Mouse (Mus musculus) lung, embryonic 14.5 days (tissue): ENCODE results near the gene Hnf1b. TPM values are rescaled to one million over a fixed set of nuclear protein-coding genes. Genes with fewer than 3 reads are reported as not detected.

ENCODE experiments used
- ATAC-seq: fragments of 200-750 bp; cut with Nextera tagmentation; 2 replicates; pipeline ENCODE4 v1.8.0; 2017; ENCODE audit warnings: mild to moderate bottlenecking, moderate TSS enrichment, moderate library complexity; ENCODE audit not compliant: insufficient read depth
- DNase-seq: peaks from one replicate; pipeline ENCODE4 v3.0.0-alpha.2; 2015
- H3K27ac ChIP-seq: fragments of 300-500 bp; sonication (generic); 2 replicates; pipeline ENCODE4 v1.5.1; 2014; ENCODE audit warnings: low read depth, mild to moderate bottlenecking, moderate library complexity
- H3K27me3 ChIP-seq: fragments of 300-500 bp; sonication (generic); 2 replicates; pipeline ENCODE4 v1.6.1; 2014; ENCODE audit warnings: low read length, control low read depth; ENCODE audit not compliant: insufficient read depth
- H3K36me3 ChIP-seq: fragments of 300-500 bp; sonication (generic); 2 replicates; pipeline ENCODE4 v1.6.1; 2014; ENCODE audit warnings: control low read depth; ENCODE audit not compliant: insufficient read depth
- H3K4me1 ChIP-seq: fragments of 300-500 bp; sonication (generic); 2 replicates; pipeline ENCODE4 v1.6.1; 2014; ENCODE audit warnings: antibody characterized with exemption, control low read depth; ENCODE audit not compliant: insufficient read depth
- H3K4me2 ChIP-seq: fragments of 300-500 bp; sonication (generic); 2 replicates; pipeline ENCODE4 v1.6.1; 2014; ENCODE audit warnings: mild to moderate bottlenecking
- H3K4me3 ChIP-seq: fragments of 300-500 bp; sonication (generic); 2 replicates; pipeline ENCODE4 v1.5.1; 2014; ENCODE audit warnings: low read depth, low read length
- H3K9ac ChIP-seq: fragments of 300-500 bp; sonication (generic); 2 replicates; pipeline ENCODE4 v1.6.1; 2014
- H3K9me3 ChIP-seq: fragments of 300-500 bp; sonication (generic); 2 replicates; pipeline ENCODE4 v1.6.1; 2016; ENCODE audit warnings: low read depth, low read length, control low read depth
- CTCF ChIP-seq: IDR thresholded peaks from 2 replicates; pipeline ENCODE4 v1.5.1; 2016; ENCODE audit warnings: antibody characterized with exemption, low read depth
- WGBS: fragments of 180-500 bp; shearing (Covaris S2); extraction: QIAGEN DNeasy Blood & Tissue Kit; methylation state at CpG from one replicate; pipeline ENCODE4 v1.1.7; 2014; 5-methylcytosine and 5-hydroxymethylcytosine counted together
- polyA plus RNA-seq: library from polyadenylated mRNA; unstranded; fragments of >200 nt; fragmentation: Nextera tagmentation; extraction: Ambion mirVana; gene quantifications from 2 replicates; pipeline ENCODE4 v1.2.1, GENCODE M21; 2014

Hnf1b gene
- polyA plus RNA-seq, 1 experiment from 2014 or later: 11.4 TPM

DNA sequence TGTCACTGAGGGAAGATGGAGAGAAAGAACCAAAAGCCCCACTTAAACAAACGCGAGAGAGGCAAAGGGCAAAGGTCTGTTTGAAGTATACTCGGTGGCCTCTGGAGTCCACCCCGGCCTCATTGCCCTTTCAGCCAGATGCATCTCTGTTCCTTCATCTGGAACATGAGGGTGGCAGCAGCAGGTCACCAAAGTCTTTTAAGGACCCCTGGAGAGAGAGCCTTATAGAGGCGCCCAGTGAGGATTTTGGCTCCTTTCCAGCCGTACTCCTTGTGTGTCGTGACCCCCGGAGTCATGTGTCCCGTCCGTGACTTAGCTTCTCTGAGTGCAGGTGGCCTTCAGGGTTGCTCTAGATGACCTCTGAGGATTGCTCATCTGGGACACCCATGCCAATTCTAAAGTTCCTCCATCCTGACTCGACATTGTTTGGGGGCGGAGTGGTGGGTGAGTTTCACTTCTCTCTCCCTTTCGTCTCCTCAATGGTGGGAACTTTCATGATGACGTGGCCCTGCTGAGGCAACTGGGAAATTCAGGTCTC is 15.8 kb upstream of the Hnf1b start:
- ATAC-seq: no peak
- no peak overlapping the region for H3K27ac ChIP-seq
- no peaks in the 10 kb centered on the region for H3K9me3 ChIP-seq
- no peaks in the 10 kb centered on the region for H3K27me3 ChIP-seq
- no peak overlapping the region for H3K9ac ChIP-seq
- no peak for TF ChIP-seq CTCF
- H3K4me3 ChIP-seq: no peak overlapping the region
- no peaks in the 10 kb centered on the region for H3K4me1 ChIP-seq
- H3K36me3 ChIP-seq: no peaks in the 10 kb centered on the region
- 38% methylated on average over 14 of the region's 14 CpGs for WGBS
- no peak overlapping the region for H3K4me2 ChIP-seq
- DNase-seq: peak; percentile 12

DNA sequence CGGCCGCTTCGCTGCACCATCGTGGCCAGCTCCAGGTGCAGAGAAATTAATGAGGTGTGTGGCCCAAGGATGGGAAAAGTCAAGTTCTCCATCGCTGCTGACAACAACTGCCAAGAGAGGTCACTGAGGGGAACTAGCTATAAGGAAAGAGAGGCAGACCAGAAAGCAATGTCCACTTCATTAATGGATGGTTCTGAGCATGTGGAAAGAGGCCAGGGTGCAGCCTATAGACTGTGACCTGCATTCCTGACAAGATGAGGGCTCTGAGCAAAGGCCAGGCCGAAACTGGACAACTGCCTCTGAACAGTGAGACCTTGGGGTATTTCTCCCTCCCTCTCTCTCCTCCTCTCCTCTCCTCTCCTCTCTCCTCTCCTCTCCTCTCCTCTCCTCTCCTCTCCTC is 10.4 kb upstream of the Hnf1b start:
- 46% methylated on average over 6 of the region's 6 CpGs for WGBS
- Histone ChIP-seq H3K4me2 (no peak overlapping the region), H3K27ac (no peak overlapping the region), H3K9ac (no peak overlapping the region), H3K4me1 (no peaks in the 10 kb centered on the region), H3K9me3 (no peaks in the 10 kb centered on the region), H3K36me3 (no peaks in the 10 kb centered on the region), H3K27me3 (no peaks in the 10 kb centered on the region), H3K4me3 (no peak overlapping the region)
- no peak for TF ChIP-seq CTCF
- DNase-seq (no peak), ATAC-seq (no peak)

DNA sequence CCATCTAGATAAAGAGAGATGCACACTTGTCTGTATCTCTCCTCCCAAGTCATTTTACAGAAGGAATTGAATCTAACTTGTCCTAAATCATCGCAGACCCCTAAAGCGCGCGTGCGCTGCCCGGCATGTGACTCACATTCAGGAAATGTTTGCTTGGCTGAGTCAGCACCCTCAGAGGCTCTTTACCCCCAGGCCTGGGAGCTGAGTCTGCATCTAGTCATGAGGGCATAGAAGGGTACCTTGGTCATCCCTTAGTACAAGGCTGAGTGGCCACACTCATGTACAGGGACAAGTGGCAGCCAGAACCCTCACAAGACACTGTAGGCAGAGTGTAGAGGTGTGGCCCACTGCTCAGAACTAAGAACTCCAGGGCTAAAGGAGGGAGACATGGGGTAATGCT is 6.3 kb upstream of the Hnf1b start:
- DNase-seq: no peak
- Histone ChIP-seq H3K27ac (no peak overlapping the region), H3K4me3 (no peak overlapping the region), H3K36me3 (no peaks in the 10 kb centered on the region), H3K27me3 (peaks cover 10% of the 10 kb centered on the region), H3K4me2 (no peak overlapping the region), H3K9ac (no peak overlapping the region), H3K4me1 (no peaks in the 10 kb centered on the region), H3K9me3 (no peaks in the 10 kb centered on the region)
- ATAC-seq: no peak
- no peak for TF ChIP-seq CTCF
- WGBS: 87% methylated on average over 6 of the region's 6 CpGs

- peak overlapping the region; percentile 44 for H3K4me3 ChIP-seq
- peak overlapping the region; percentile 70 for H3K9ac ChIP-seq
- H3K9me3 ChIP-seq: no peaks in the 10 kb centered on the region
- DNase-seq (peak; percentile 57), ATAC-seq (0 out of 2 replicates have a peak, but pooled peaks have one; percentile 39)
- peaks cover under 1% of the 10 kb centered on the region; the same call in 1 of the 2 replicates for H3K4me1 ChIP-seq
- under 1% methylated on average over 24 of the region's 24 CpGs for WGBS
- peaks cover 68% of the 10 kb centered on the region for H3K27me3 ChIP-seq
- peak overlapping the region; percentile 62 for H3K4me2 ChIP-seq
- no peak for TF ChIP-seq CTCF
- H3K27ac ChIP-seq: peak overlapping the region; percentile 87
- no peaks in the 10 kb centered on the region for H3K36me3 ChIP-seq
Observed at GRCm38 (mm10) chr11:83850586-83851272, 866 bp downstream of the Hnf1b start.

DNA sequence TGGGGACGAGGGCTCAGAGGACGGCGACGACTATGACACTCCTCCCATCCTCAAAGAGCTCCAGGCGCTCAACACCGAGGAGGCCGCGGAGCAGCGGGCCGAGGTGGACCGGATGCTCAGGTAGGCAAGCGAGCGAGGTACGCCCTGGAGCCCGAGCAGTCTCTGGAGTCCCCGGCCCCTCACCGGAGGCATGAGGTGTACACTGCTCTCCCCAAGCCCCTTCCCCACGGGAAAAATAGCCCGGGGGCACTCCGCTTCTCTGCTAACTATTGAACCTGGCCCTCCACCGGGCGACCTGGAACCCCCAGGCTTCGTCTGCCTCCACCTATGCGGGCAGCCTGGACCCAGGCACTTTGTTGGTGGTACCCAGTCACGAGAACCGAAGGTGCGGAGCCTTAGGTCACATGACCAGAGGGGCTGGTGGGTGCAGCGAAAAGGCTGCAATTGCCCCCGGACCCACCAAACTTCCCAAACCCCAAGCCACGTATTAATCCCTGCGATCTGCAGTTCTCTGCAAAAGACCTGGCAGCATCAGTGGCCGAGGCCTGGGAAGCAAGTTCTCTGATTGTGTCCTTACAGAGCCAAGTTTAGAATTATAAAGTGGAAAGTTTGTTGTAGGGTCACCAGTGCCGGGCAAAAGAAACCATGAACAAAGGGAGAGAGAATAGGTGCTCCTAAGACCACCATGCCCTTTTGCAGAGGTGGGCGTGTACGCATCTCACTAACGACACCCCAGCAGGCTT is 1.6 kb downstream of the Hnf1b start:
- Histone ChIP-seq H3K4me2 (peak overlapping the region; percentile 62), H3K9ac (peak overlapping the region; percentile 70), H3K36me3 (no peaks in the 10 kb centered on the region), H3K27ac (peak overlapping the region; percentile 87), H3K9me3 (no peaks in the 10 kb centered on the region), H3K4me1 (peaks cover 3% of the 10 kb centered on the region; the same call in 1 of the 2 replicates), H3K27me3 (peaks cover 74% of the 10 kb centered on the region), H3K4me3 (peak overlapping the region; percentile 44)
- DNase-seq (peak; percentile 13), ATAC-seq (no peak; the same call in 1 of the 2 replicates)
- 1% methylated on average over 36 of the region's 36 CpGs for WGBS
- TF ChIP-seq CTCF: no peak

- DNase-seq (peak; percentile 58), ATAC-seq (no peak; the same call in 1 of the 2 replicates)
- no peaks in the 10 kb centered on the region for H3K36me3 ChIP-seq
- no peaks in the 10 kb centered on the region for H3K9me3 ChIP-seq
- peaks cover 76% of the 10 kb centered on the region for H3K27me3 ChIP-seq
- WGBS: under 1% methylated on average over 24 of the region's 24 CpGs
- H3K4me2 ChIP-seq: peak overlapping the region; percentile 62
- TF ChIP-seq CTCF: no peak
- H3K27ac ChIP-seq: peak overlapping the region; percentile 87
- H3K4me1 ChIP-seq: peaks cover 3% of the 10 kb centered on the region; the same call in 1 of the 2 replicates
- H3K9ac ChIP-seq: peak overlapping the region; percentile 70
- H3K4me3 ChIP-seq: peak overlapping the region; percentile 44
Observed at GRCm38 (mm10) chr11:83852016-83852355, 2.1 kb downstream of the Hnf1b start.
